Mouse (Mus musculus): ENCODE measurements around the gene Sult2a7.

Sult2a7 gene

DNA sequence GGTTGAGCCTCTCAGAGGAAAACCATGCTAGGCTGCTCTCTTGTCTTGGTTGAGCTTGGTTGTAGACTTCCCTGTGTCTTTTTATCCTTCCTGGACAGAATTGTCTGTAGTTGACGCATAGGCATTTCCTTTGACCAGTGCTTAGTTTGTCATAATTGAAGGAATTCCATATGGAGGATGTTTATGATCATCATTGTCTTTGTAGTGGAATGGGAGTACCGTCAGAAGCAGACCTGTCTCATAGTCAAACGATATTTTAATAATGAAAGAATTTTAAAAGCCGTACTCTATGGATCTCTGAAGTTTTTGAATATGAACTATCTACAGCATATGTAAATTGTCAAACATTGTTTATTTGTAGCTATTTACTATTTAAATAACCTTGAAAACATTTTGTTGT lies at the start of gene Sult2a7:
Gene Sult2a7, minus strand, starts transcription at position 101 of the 400 bp plus-strand sequence.
- in situ Hi-C loops (cut with MboI, MseI), result no loop called here

DNA sequence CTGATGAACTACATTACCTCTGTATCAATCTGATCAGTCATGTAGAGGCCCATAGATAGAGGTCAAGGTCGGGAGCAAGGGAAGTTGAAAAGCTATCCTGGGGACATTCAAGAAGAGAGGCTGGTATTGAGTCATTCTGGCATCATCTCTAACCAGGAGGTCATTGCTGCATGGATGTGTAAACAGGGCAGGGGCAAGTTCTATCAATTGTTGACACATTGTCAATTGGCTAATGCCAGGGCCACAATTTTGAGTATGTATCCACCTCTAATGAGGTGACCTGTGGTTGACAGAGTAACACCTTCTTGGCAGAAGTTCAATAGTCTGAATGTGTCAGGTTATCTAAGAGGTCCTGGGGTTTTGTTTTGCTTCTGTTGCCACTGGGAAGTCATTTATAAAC lies 31.2 kb upstream of the Sult2a7 start:
- in situ Hi-C loops (cut with MboI, MseI), result no loop called here

DNA sequence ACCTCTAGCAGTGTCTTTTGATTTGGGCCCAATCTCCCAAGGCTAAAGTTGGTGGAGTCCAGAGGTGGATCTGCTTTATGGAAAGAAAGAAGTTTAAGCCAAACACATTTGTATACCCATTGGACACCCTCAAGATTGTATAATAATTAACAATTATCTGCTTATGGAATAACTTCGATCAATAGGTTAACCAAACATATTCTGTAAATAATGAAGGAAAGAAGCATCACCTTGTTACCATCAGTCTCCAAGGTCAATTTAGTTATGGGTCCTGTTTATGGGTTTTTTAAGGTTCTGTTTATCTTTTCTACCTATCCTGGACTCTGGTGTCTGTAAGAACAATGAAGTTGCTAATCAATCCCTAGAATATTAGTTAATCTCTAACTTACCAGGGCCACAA lies 28.6 kb upstream of the Sult2a7 start:
- in situ Hi-C loops (cut with MboI, MseI), result no loop called here

DNA sequence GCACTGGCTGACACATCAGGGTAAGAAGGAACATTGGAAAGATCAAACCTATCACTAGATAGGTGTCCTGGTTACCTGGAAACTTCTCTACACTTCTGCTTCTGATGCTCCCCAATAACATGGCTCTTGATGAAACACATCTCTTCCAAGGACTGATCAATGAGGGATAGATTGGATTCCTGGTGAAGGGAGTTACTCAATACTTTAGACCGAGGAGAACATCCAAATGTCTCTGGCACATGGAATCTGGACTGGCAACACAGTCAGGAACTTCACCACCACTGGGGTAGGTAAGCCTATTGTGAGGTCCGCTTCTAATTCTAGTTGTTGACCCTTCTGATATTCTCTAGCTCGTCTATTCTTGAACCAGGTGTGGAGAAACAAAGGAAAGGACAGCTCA lies 24.3 kb upstream of the Sult2a7 start:
- in situ Hi-C loops (cut with MboI, MseI), result no loop called here

DNA sequence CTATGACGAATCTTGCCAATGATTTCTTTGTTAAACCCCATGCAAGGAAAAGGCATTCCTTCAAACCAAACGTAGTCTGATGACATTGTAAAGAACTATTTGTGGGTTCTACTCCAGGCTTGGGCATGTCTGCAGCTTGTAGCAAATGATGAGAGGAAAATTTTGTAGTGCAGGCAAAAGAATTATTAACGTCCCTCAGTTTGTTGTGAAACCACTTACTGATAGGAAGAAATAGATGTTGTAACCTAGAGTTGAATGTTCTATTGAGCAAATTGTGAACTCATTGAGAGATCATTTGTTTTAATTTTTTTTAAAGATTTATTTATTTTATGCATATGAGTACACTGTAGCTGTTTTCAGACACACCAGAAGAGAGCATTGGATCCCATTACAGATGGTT lies 1.1 kb downstream of the Sult2a7 start:
- in situ Hi-C loops (cut with MboI, MseI), result no loop called here

DNA sequence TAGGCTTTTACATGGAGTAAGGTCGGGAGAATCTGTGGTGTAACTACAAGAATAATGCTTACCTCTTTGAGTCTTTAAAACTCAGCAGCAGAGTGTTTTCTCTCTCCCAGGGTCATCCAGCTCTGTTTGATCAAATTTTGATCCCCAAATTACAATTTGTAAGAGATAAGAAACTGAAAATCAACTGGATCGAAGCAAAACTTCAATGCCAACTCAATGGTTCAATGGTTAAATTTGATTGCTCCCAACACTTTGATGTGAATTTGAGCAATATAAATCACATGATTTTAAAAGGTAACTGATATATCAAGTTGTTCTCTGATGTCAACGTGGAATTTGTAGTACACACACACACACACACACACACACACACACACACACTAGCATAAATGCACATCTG lies 47.5 kb downstream of the Sult2a7 start, which contains the start of gene Sult2a8:
Gene Sult2a8, minus strand, starts transcription at position 236 of the 400 bp plus-strand sequence.
- in situ Hi-C loops (cut with MboI, MseI), result no loop called here

DNA sequence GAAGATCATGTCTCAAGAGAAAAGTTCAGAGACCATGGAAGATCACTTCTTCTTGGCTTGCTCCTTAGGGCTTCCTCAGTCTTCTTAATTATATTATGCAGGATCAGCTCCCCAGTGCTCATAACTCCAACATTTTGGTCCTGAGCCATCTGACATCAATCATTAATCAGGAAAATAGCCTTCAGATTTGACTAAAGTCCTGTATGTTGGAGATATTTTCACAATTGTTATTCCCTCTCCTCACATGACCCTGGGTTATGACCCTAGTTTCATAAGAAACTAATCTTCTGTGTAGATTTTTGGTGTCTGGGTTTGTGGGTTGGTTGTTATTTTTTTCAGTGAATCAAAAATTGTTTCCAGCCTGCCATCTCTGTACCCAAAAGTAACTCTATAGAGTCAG lies 54.4 kb downstream of the Sult2a7 start:
- in situ Hi-C loops (cut with MboI, MseI), result no loop called here

DNA sequence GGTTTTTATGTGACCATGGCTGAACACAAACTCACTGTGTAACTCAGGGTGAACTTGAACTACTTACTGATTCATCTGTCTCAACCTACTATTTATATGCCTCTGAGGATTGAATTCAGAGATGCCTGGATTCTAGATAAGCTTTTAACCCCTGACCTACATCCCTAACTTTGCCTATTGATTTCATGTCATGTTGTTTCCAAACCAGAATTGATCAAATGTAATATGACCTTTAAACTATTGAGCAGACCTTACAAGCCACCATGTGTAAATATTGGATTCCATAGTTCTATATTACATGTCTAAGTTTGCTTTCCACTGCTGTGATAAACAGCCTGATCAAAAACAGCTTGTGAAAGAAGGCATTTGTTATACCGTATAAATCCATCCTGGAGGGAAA lies 55.5 kb downstream of the Sult2a7 start:
- in situ Hi-C loops (cut with MboI, MseI), result no loop called here

DNA sequence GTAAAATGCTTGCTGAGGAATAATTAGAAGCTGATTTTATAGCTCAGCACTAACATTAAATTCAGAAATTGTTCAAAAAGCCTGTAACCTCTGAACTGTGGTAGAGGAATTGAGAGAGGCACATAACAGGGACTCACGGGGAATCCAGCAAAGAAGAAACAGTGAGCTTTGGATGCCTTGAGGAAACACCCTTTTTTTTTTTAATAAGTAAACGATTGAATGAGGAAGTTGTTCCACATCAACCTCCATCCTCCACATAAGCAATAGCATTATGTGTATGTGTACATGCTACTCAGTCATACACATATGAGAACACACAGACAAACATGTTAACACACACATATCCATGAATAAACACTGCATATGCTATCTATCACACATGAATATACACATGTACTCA lies 56.0 kb downstream of the Sult2a7 start:
- in situ Hi-C loops (cut with MboI, MseI), result no loop called here

Data from T-helper 2 cell (primary cell).